Mouse (Mus musculus): ENCODE measurements at regions not wholly inside any gene's neighbourhood (a gene's known extent, or its start where the extent isn't known, plus 50 kb on each side); places are given as distances from the start of the nearest gene placed in this dataset.

DNA sequence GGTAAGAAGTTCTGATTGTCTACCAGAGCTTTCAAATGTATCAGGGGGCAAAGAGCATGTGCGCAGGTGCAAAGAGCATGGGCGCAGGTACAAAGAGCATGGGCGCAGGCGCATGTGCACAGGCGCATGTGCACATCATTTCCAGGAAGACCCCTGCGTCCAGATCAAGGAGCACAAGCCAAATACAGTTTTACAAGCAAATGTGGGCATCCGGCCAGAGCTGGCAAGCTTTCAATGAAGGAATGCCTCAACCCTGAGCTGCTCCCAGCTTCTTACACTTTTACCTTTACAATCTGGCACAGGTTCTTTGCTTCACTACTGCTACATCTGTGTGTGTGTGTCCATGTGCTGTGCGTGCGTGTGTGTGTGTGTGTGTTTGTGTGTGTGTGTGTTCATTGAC is 347.2 kb upstream of the Slc35b3 start:
- Histone ChIP-seq H3K4me1 (ENCODE audit: insufficient read depth, low read length) (no peaks in the 10 kb centered on the region), H3K36me3 (ENCODE audit: insufficient read depth, low read length) (no peaks in the 10 kb centered on the region), H3K27ac (ENCODE audit: low read length) (no peak overlapping the region), H3K27me3 (ENCODE audit: insufficient read depth, low read length) (no peaks in the 10 kb centered on the region), H3K9ac (replicated peaks; ENCODE audit: low read length) (no peak overlapping the region), H3K4me2 (replicated peaks; ENCODE audit: low read depth, low read length) (no peak overlapping the region), H3K4me3 (ENCODE audit: low read length) (no peak overlapping the region), H3K9me3 (ENCODE audit: low read length) (no peaks in the 10 kb centered on the region)
- ATAC-seq (ENCODE audit: low FRiP score, low TSS enrichment): no peak
- WGBS: 84% methylated on average over 9 of the region's 9 CpGs

DNA sequence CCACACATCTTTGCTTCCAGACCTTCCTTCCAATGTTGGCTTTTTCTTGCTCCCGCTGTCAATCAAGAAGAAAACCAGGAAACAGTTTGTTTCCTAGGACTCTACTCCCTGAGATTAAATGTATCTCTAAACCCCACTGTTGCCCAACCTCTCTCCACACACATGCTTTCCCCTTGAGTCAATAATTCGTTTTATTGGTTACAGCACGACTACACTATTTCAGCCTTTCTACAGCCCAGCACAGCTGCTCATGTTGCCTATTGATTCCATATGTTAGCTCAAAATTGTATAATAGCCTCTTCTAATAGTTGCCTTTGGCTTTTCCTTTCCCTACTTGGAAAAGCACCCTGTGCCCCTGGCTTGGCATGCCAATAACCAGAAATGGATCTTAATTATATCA is 346.2 kb upstream of the Slc35b3 start:
- Histone ChIP-seq H3K9me3 (ENCODE audit: low read length) (no peaks in the 10 kb centered on the region), H3K36me3 (ENCODE audit: insufficient read depth, low read length) (no peaks in the 10 kb centered on the region), H3K27me3 (ENCODE audit: insufficient read depth, low read length) (no peaks in the 10 kb centered on the region), H3K4me1 (ENCODE audit: insufficient read depth, low read length) (no peaks in the 10 kb centered on the region), H3K4me2 (replicated peaks; ENCODE audit: low read depth, low read length) (no peak overlapping the region), H3K9ac (replicated peaks; ENCODE audit: low read length) (no peak overlapping the region), H3K27ac (ENCODE audit: low read length) (no peak overlapping the region), H3K4me3 (ENCODE audit: low read length) (no peak overlapping the region)
- WGBS: 61% methylated on average over 3 of the region's 3 CpGs
- ATAC-seq (ENCODE audit: low FRiP score, low TSS enrichment): no peak

DNA sequence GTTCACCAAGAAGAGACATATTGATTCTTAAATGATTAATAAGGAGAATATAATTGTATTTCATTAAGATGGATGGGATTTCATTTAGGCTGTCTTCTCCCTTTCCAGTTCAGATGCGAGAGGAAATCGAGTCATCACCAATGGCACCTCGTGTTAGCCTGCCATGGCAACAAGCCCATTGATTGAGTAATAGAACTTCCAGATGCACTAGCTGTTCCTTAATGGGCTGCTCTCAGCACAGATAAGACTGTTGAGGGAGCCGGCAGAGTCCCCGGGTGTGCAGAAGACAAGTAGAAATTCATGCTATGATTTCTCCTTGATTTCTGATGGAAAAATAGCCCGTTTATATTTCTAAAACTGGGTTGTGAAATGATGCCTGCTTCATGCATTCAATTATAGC is 336.5 kb upstream of the Slc35b3 start:
- Histone ChIP-seq H3K4me2 (replicated peaks; ENCODE audit: low read depth, low read length) (no peak overlapping the region), H3K9ac (replicated peaks; ENCODE audit: low read length) (no peak overlapping the region), H3K27me3 (ENCODE audit: insufficient read depth, low read length) (no peaks in the 10 kb centered on the region), H3K4me1 (ENCODE audit: insufficient read depth, low read length) (no peaks in the 10 kb centered on the region), H3K27ac (ENCODE audit: low read length) (no peak overlapping the region), H3K9me3 (ENCODE audit: low read length) (no peaks in the 10 kb centered on the region), H3K4me3 (ENCODE audit: low read length) (no peak overlapping the region), H3K36me3 (ENCODE audit: insufficient read depth, low read length) (no peaks in the 10 kb centered on the region)
- 89% methylated on average over 6 of the region's 6 CpGs for WGBS
- ATAC-seq (ENCODE audit: low FRiP score, low TSS enrichment): no peak

DNA sequence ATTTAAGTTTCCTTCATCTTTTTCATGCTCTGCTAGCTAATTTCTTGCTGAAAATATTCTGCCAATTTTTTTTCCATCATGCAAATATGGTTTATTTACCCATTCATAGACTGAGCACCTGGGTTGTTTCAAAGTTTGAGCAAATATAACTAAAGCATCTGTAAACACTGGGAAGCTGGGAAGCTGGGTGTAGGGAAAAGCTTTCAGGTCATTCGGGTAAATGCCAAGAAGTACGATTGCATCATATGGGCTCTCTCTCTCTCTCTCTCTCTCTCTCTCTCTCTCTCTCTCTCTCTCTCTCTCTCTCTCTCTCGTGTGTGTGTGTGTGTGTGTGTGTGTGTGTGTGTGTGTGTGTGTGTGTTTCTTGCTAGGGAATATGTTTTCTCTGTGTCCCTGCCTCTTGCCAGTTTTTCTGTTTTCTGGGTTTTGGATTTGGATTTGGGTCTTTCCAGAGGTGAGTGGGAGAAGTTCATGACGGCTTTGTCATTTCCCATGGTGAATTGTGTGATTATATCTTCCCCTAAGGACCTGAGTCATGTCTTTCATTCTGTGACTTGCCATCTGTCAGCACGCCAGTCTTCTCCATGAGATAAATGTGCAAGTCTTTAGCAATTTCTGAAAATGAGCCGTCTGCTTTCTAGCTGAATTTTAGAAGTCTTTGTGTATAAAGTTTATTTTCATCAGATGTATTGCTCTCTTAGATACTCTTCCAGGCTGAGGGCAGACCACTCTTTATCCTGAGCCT is 329.7 kb upstream of the Slc35b3 start:
- H3K36me3 ChIP-seq (ENCODE audit: insufficient read depth, low read length): no peaks in the 10 kb centered on the region
- H3K27ac ChIP-seq (ENCODE audit: low read length): no peak overlapping the region
- H3K4me1 ChIP-seq (ENCODE audit: insufficient read depth, low read length): no peaks in the 10 kb centered on the region
- no peak overlapping the region for H3K9ac ChIP-seq (replicated peaks; ENCODE audit: low read length)
- no peaks in the 10 kb centered on the region for H3K9me3 ChIP-seq (ENCODE audit: low read length)
- WGBS: 81% methylated on average over 5 of the region's 6 CpGs
- H3K4me3 ChIP-seq (ENCODE audit: low read length): no peak overlapping the region
- H3K27me3 ChIP-seq (ENCODE audit: insufficient read depth, low read length): no peaks in the 10 kb centered on the region
- H3K4me2 ChIP-seq (replicated peaks; ENCODE audit: low read depth, low read length): no peak overlapping the region
- ATAC-seq (ENCODE audit: low FRiP score, low TSS enrichment): no peak

DNA sequence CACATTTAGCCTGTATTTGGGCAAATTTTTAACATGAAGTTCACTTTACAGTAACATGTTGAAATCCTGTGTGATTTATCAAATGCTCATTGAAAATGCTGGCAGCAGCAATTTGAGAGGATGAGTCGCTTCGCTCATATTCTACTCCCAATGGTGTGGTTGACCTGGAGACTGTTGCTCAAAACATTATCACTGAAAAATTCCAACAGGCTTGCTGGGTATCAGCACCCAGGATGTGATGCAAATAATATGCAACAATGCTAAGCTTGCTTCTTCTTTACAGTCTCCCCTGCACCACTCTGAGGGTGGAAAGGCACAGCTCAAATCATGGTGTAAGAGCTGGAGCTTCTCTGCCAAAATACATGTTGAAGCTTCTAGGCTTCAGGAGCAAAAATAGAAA is 321.6 kb upstream of the Slc35b3 start:
- Histone ChIP-seq H3K27ac (ENCODE audit: low read length) (no peak overlapping the region), H3K9me3 (ENCODE audit: low read length) (no peaks in the 10 kb centered on the region), H3K9ac (replicated peaks; ENCODE audit: low read length) (no peak overlapping the region), H3K4me2 (replicated peaks; ENCODE audit: low read depth, low read length) (no peak overlapping the region), H3K4me1 (ENCODE audit: insufficient read depth, low read length) (0 out of 2 replicates have a peak, but pooled peaks cover 3% of the 10 kb centered on the region), H3K4me3 (ENCODE audit: low read length) (no peak overlapping the region), H3K27me3 (ENCODE audit: insufficient read depth, low read length) (no peaks in the 10 kb centered on the region), H3K36me3 (ENCODE audit: insufficient read depth, low read length) (no peaks in the 10 kb centered on the region)
- ATAC-seq (ENCODE audit: low FRiP score, low TSS enrichment): no peak
- 92% methylated on average over 2 of the region's 2 CpGs for whole genome bisulfite sequencing

DNA sequence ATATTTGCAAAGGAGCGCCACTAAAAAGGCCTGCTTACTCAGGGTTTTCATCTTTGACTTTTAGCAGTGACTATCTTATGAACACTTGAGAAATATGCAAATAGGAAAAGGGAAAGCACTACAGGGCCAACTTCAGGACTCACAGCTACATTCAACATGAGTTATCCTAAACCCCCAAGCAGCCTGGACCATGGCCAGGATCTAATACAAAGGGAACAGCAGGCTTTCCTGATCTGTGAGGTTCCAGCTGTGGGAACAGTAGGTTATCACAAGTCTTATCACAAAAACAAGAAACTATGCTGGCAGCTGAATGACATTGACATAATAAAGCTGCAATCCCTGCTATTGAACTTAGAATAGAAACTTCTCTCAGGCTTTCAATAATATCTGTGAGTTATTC is 317.4 kb upstream of the Slc35b3 start:
- H3K9ac ChIP-seq (replicated peaks; ENCODE audit: low read length): no peak overlapping the region
- H3K27ac ChIP-seq (ENCODE audit: low read length): no peak overlapping the region
- no peak overlapping the region for H3K4me2 ChIP-seq (replicated peaks; ENCODE audit: low read depth, low read length)
- no peak overlapping the region for H3K4me3 ChIP-seq (ENCODE audit: low read length)
- 76% methylated on average over 1 of the region's 1 CpGs for WGBS
- H3K36me3 ChIP-seq (ENCODE audit: insufficient read depth, low read length): no peaks in the 10 kb centered on the region
- no peaks in the 10 kb centered on the region for H3K9me3 ChIP-seq (ENCODE audit: low read length)
- H3K4me1 ChIP-seq (ENCODE audit: insufficient read depth, low read length): no peaks in the 10 kb centered on the region
- H3K27me3 ChIP-seq (ENCODE audit: insufficient read depth, low read length): no peaks in the 10 kb centered on the region
- ATAC-seq (ENCODE audit: low FRiP score, low TSS enrichment): no peak

DNA sequence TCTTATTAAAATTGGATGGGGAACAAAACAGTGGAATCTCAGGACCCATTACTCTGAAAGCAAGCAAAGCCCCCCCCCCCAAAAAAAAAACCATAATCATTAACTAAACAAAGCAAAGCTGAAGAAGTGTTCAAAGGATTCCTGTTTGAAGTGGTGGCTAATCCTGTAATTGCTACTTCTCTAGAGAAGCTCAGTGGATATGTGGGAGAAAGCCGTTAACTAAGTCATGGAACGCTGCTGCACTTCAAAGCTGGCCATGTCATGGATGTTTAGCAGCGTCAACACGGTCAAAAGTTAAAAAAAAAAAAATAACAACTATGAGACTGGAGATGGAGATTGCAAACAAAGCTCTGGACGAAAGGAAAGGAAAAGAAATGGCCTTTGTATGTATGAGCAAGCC is 305.3 kb upstream of the Slc35b3 start:
- Histone ChIP-seq H3K9me3 (ENCODE audit: low read length) (no peaks in the 10 kb centered on the region), H3K36me3 (ENCODE audit: insufficient read depth, low read length) (no peaks in the 10 kb centered on the region), H3K9ac (replicated peaks; ENCODE audit: low read length) (no peak overlapping the region), H3K27ac (ENCODE audit: low read length) (peak overlapping the region; percentile 12; the same call in 1 of the 2 replicates), H3K4me2 (replicated peaks; ENCODE audit: low read depth, low read length) (no peak overlapping the region), H3K27me3 (ENCODE audit: insufficient read depth, low read length) (no peaks in the 10 kb centered on the region), H3K4me3 (ENCODE audit: low read length) (no peak overlapping the region), H3K4me1 (ENCODE audit: insufficient read depth, low read length) (no peaks in the 10 kb centered on the region)
- WGBS: 25% methylated on average over 5 of the region's 5 CpGs
- peak; percentile 57; the same call in 1 of the 2 replicates for ATAC-seq (ENCODE audit: low FRiP score, low TSS enrichment)

DNA sequence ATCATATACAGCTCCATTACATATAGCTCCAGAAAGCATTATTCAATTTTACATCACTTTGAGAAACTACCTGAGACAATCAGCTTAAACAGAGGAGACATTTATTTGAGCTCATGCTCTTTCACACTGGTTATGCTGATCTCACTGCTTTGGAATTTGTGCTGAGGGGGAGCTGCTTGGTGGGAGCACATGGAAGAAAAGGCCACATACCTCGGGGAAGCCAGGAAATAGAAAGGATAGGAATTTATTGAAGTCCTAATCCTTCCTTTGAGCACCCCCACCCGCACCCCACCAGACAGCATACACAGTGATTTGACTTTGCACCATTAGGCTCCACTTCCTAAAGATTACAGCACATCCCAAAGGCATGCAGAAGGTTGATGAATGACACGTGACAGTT is 296.0 kb upstream of the Slc35b3 start:
- no peaks in the 10 kb centered on the region for H3K27me3 ChIP-seq (ENCODE audit: insufficient read depth, low read length)
- WGBS: 49% methylated on average over 3 of the region's 3 CpGs
- no peaks in the 10 kb centered on the region for H3K4me1 ChIP-seq (ENCODE audit: insufficient read depth, low read length)
- no peak overlapping the region for H3K27ac ChIP-seq (ENCODE audit: low read length)
- ATAC-seq (ENCODE audit: low FRiP score, low TSS enrichment): no peak
- H3K4me2 ChIP-seq (replicated peaks; ENCODE audit: low read depth, low read length): no peak overlapping the region
- no peaks in the 10 kb centered on the region for H3K36me3 ChIP-seq (ENCODE audit: insufficient read depth, low read length)
- no peaks in the 10 kb centered on the region for H3K9me3 ChIP-seq (ENCODE audit: low read length)
- H3K4me3 ChIP-seq (ENCODE audit: low read length): no peak overlapping the region
- H3K9ac ChIP-seq (replicated peaks; ENCODE audit: low read length): no peak overlapping the region

DNA sequence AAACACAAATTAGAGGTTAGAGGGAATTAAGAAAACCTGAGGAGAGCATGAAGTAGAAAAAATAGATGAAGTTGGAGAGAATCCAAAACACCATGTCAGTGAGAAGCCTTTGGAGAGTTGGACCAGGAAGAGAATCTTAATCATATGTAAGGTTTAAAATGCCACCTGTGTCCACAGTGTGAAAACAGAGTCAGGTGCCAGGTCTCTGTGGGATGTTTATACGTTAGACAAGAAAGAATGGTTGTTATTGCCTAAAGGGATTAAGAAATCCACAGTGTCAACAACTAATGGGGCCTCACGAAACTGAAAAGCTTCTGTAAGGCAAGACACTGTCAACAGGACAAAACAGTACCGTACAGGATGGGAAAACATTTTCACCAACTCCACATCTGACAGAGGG is 294.7 kb upstream of the Slc35b3 start:
- WGBS: 73% methylated on average over 3 of the region's 3 CpGs
- ATAC-seq (ENCODE audit: low FRiP score, low TSS enrichment): no peak
- Histone ChIP-seq H3K36me3 (ENCODE audit: insufficient read depth, low read length) (no peaks in the 10 kb centered on the region), H3K27ac (ENCODE audit: low read length) (no peak overlapping the region), H3K4me3 (ENCODE audit: low read length) (no peak overlapping the region), H3K4me1 (ENCODE audit: insufficient read depth, low read length) (no peaks in the 10 kb centered on the region), H3K9ac (replicated peaks; ENCODE audit: low read length) (no peak overlapping the region), H3K4me2 (replicated peaks; ENCODE audit: low read depth, low read length) (no peak overlapping the region), H3K9me3 (ENCODE audit: low read length) (no peaks in the 10 kb centered on the region), H3K27me3 (ENCODE audit: insufficient read depth, low read length) (no peaks in the 10 kb centered on the region)

DNA sequence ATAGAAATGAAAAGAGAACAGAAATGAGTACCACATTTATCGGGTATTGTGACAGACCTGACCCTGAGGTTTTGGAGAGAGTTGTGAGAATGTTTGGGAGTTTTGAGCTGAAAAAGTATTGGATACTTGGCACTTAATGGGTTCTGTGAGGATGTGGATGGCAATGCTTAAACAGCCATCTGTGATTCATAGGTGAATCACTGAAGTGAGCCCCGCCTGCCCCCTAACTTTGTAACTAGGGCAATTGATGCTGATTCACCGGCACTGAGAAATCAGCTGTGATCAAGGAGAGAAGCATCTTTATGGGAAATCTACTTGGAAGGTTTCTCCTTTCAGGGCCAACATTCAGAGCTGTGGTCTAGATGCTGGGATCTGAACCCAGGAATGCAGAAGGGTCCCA is 291.9 kb upstream of the Slc35b3 start:
- ATAC-seq (ENCODE audit: low FRiP score, low TSS enrichment): no peak
- Histone ChIP-seq H3K27me3 (ENCODE audit: insufficient read depth, low read length) (no peaks in the 10 kb centered on the region), H3K9me3 (ENCODE audit: low read length) (no peaks in the 10 kb centered on the region), H3K36me3 (ENCODE audit: insufficient read depth, low read length) (no peaks in the 10 kb centered on the region), H3K4me1 (ENCODE audit: insufficient read depth, low read length) (no peaks in the 10 kb centered on the region), H3K27ac (ENCODE audit: low read length) (no peak overlapping the region), H3K4me3 (ENCODE audit: low read length) (no peak overlapping the region), H3K9ac (replicated peaks; ENCODE audit: low read length) (no peak overlapping the region), H3K4me2 (replicated peaks; ENCODE audit: low read depth, low read length) (no peak overlapping the region)
- WGBS: 86% methylated on average over 3 of the region's 3 CpGs
